Mouse (Mus musculus) lung, embryonic 16.5 days (tissue): ENCODE data around the gene Rdh7. TPM values are rescaled to one million over a fixed set of nuclear protein-coding genes. Genes with fewer than 3 reads are reported as not detected.

Experiments used
- ATAC-seq: fragments of 200-750 bp; cut with Nextera tagmentation; 2 replicates; pipeline ENCODE4 v1.8.0; 2017; ENCODE audit warnings: low read depth, mild to moderate bottlenecking, moderate library complexity
- H3K27ac ChIP-seq: fragments of 300-500 bp; sonication (generic); 2 replicates; pipeline ENCODE4 v1.5.1; 2014; ENCODE audit warnings: mild to moderate bottlenecking, control low read depth, low read length
- H3K27me3 ChIP-seq: fragments of 300-500 bp; sonication (generic); 2 replicates; pipeline ENCODE4 v1.6.1; 2014; ENCODE audit warnings: low read depth, low read length, mixed read lengths; ENCODE audit not compliant: control insufficient read depth, insufficient read depth
- H3K36me3 ChIP-seq: fragments of 300-500 bp; sonication (generic); 2 replicates; pipeline ENCODE4 v1.6.1; 2014; ENCODE audit warnings: low read length; ENCODE audit not compliant: control insufficient read depth, insufficient read depth
- H3K4me1 ChIP-seq: fragments of 300-500 bp; sonication (generic); replicated peaks from 2 replicates; pipeline ENCODE4 v1.6.1; 2014; ENCODE audit warnings: low read length, mixed read lengths; ENCODE audit not compliant: control insufficient read depth, insufficient read depth
- H3K4me2 ChIP-seq: fragments of 300-500 bp; sonication (generic); 2 replicates; pipeline ENCODE4 v1.6.1; 2014; ENCODE audit warnings: low read depth, low read length, control low read depth
- H3K4me3 ChIP-seq: fragments of 300-500 bp; sonication (generic); 2 replicates; pipeline ENCODE4 v1.5.1; 2014; ENCODE audit warnings: mild to moderate bottlenecking, low read length, control low read depth
- H3K9ac ChIP-seq: fragments of 300-500 bp; sonication (generic); 2 replicates; pipeline ENCODE4 v1.6.1; 2014; ENCODE audit warnings: low read length, control low read depth
- H3K9me3 ChIP-seq: fragments of 300-500 bp; sonication (generic); 2 replicates; pipeline ENCODE4 v1.6.1; 2016; ENCODE audit warnings: low read length; ENCODE audit not compliant: control insufficient read depth
- WGBS: fragments of 180-500 bp; shearing (Covaris S2); extraction: QIAGEN DNeasy Blood & Tissue Kit; methylation state at CpG from one replicate; pipeline ENCODE4 v1.1.7; 2014; 5-methylcytosine and 5-hydroxymethylcytosine counted together
- polyA plus RNA-seq: library from polyadenylated mRNA; unstranded; fragments of >200 nt; fragmentation: Nextera tagmentation; extraction: Ambion mirVana; gene quantifications from 2 replicates; pipeline ENCODE4 v1.2.1, GENCODE M21; 2015

Rdh7 gene
- 0.69 TPM in 1 of 2 replicates, not detected in the other for polyA plus RNA-seq

DNA sequence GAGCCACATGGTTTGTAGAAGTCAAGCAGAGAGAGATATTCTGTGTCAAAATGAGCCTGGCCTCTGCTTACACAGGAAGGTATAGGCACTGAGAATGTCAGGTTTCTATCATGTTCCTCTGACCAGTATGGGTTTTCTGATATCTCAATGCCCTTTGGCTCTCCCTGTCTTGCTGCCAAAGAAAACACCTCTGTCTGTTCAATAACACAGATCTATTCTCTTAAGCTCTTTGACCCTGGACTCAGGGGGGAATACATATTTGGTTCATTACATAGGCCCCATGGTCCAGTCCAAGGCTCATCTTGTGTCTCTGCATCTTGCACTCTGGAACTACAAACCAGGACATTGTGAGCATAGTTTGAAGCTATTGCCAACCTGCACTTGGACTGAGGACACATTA, at the start of gene Rdh7:
Rdh7 (minus strand) TSS at position 213 of the 400 bp plus-strand sequence.
- Histone ChIP-seq H3K36me3 (no peaks in the 10 kb centered on the region), H3K4me1 (peaks cover 2% of the 10 kb centered on the region), H3K27me3 (no peaks in the 10 kb centered on the region), H3K4me3 (no peak within 1 kb of the TSS), H3K9me3 (no peaks in the 10 kb centered on the region), H3K27ac (no peak within 1 kb of the TSS), H3K9ac (no peak within 1 kb of the TSS), H3K4me2 (no peak within 1 kb of the TSS)
- no peak for ATAC-seq

DNA sequence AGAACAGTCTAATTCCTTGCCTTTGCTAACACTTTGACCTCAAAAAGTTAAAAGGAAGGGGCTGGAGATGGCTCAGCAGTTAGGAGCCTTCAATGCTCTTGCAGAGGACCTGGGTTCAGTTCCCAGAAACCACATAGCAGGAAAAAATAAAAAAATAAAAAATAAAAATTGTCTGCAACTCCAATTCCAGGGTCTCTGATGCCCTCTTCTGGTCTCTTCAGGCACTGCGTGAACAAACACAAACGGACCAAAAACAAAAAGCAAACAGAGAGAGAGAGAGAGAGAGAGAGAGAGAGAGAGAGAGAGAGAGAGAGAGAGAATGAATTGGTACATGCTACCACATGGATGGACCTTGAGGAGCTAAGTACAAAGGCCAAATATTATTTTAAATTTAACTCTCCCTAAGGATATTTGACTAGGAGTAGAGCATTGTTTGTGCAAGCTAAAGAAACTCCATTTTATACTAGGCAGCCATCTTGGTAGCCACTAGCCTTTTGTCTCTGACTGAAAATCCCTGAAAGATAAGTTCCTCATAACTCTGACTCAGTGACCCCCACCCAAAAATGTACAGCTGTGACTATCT, 48.9 kb upstream of the Rdh7 start:
- Histone ChIP-seq H3K36me3 (no peaks in the 10 kb centered on the region), H3K27ac (no peak overlapping the region), H3K4me2 (no peak overlapping the region), H3K9ac (no peak overlapping the region), H3K27me3 (no peaks in the 10 kb centered on the region), H3K4me3 (no peak overlapping the region), H3K4me1 (no peaks in the 10 kb centered on the region), H3K9me3 (no peaks in the 10 kb centered on the region)
- ATAC-seq = peak; percentile 15; the same call in 1 of the 2 replicates
- 0% methylated on average over 2 of the region's 2 CpGs for WGBS

DNA sequence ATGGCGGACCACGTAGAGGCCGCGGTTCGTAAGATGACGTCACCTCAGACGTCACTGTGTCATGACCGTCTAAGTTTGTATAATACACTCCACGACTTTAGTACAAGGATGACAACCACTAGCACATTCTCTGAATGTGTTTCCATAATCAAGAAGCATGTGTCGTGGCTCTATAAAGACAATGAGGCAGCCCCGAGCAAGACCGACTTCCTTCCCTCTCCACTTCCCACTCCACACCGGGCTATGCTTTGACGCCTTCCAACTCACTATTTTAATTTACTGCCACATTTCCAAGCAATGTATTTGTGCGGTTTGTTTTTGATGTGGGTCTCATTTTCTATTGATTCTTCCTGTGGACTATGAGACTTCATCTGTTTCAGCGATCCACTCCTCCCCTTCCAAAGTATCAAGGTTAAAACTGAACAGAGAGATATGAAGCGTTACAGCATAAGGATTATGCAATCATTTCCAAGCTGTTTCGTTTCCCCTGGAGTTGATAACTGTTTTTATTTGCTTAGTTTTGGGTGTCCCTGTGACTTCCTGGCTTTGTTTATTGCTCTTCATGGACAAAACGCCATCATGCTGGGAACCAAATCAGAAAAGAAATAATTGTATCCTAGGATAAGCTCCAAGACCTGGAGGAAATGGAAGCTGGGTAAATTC, 48.3 kb upstream of the Rdh7 start:
- Histone ChIP-seq H3K27me3 (no peaks in the 10 kb centered on the region), H3K36me3 (no peaks in the 10 kb centered on the region), H3K9ac (no peak overlapping the region), H3K4me2 (no peak overlapping the region), H3K4me3 (no peak overlapping the region), H3K9me3 (no peaks in the 10 kb centered on the region), H3K27ac (no peak overlapping the region), H3K4me1 (no peaks in the 10 kb centered on the region)
- 70% methylated on average over 19 of the region's 19 CpGs for WGBS
- no peak for ATAC-seq

DNA sequence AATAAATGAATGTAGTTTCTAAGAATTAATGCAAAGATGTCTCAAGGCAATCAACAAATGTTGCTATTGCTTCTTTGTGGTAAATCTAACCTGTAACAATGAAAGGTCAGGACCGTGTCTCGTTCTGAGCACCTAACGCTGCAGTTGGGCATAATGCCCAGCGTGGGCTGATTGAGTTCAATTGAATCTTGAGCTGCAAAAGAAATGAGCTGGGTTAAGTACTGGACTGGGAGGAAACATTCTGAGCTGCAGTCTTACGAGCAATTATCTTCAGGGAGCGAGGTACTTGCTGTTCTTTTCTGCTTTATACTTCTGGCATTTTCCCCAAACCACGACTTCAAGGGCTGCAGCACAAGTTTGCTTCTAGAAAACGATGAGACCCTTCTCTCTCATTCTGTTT, 47.7 kb upstream of the Rdh7 start:
- H3K9ac ChIP-seq = no peak overlapping the region
- H3K36me3 ChIP-seq = no peaks in the 10 kb centered on the region
- H3K9me3 ChIP-seq = no peaks in the 10 kb centered on the region
- H3K27me3 ChIP-seq = no peaks in the 10 kb centered on the region
- no peak overlapping the region for H3K27ac ChIP-seq
- H3K4me3 ChIP-seq = no peak overlapping the region
- WGBS = 77% methylated on average over 8 of the region's 8 CpGs
- H3K4me2 ChIP-seq = no peak overlapping the region
- no peak for ATAC-seq
- H3K4me1 ChIP-seq = no peaks in the 10 kb centered on the region

DNA sequence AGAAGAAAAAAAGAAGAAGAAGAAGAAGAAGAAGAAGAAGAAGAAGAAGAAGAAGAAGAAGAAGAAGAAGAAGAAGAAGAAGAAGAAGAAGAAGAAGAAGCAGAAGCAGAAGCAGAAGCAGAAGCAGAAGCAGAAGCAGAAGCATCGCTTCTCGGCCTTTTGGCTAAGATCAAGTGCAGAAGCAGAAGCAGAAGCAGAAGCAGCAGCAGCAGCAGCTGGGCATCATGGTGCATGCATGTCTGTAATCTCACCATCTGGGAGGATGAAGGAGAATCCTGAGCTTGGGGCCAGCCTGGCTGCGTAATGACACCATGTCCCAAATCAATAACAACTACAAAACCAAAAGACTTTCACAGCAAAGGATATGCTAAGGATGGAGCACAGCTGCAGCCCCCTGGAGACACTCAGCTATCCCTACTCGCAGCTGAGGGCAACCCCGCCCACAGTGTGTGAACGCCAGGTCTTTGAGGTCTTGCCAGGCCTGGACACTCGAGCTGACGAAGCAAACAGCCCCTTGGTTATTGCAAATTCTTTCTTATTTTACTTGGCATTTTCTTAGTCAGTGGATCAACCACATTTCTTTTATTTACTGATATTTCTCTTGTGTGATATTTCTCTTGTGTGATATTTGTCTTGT, 43.8 kb upstream of the Rdh7 start:
- Histone ChIP-seq H3K9me3 (no peaks in the 10 kb centered on the region), H3K27me3 (no peaks in the 10 kb centered on the region), H3K36me3 (no peaks in the 10 kb centered on the region), H3K4me1 (no peaks in the 10 kb centered on the region), H3K27ac (no peak overlapping the region), H3K4me2 (no peak overlapping the region), H3K9ac (no peak overlapping the region), H3K4me3 (no peak overlapping the region)
- ATAC-seq = no peak
- WGBS = 44% methylated on average over 8 of the region's 8 CpGs

DNA sequence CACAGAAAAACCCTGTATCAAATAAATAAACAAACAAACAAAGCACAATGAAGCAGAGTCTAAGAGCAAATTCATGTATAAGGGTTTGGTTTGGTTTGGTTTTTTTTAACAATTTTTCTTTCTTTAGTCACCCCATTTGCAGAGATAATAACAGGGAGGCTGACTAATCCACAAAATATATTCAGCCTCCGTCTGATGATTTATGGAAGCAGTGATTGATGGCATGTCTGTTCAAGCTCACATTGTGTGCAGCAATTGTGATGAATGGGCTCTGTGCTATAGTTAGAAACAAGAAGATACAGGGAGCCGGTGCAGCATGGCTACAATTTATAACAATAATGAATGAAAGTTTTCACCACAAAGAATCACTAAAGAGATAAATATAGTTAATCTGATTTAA, 39.1 kb upstream of the Rdh7 start:
- Histone ChIP-seq H3K27me3 (no peaks in the 10 kb centered on the region), H3K27ac (no peak overlapping the region), H3K4me3 (no peak overlapping the region), H3K4me1 (peaks cover 5% of the 10 kb centered on the region; the same call in 1 of the 2 replicates), H3K36me3 (no peaks in the 10 kb centered on the region), H3K9me3 (no peaks in the 10 kb centered on the region), H3K4me2 (no peak overlapping the region), H3K9ac (no peak overlapping the region)
- 55% methylated on average over 2 of the region's 2 CpGs for WGBS
- no peak for ATAC-seq

DNA sequence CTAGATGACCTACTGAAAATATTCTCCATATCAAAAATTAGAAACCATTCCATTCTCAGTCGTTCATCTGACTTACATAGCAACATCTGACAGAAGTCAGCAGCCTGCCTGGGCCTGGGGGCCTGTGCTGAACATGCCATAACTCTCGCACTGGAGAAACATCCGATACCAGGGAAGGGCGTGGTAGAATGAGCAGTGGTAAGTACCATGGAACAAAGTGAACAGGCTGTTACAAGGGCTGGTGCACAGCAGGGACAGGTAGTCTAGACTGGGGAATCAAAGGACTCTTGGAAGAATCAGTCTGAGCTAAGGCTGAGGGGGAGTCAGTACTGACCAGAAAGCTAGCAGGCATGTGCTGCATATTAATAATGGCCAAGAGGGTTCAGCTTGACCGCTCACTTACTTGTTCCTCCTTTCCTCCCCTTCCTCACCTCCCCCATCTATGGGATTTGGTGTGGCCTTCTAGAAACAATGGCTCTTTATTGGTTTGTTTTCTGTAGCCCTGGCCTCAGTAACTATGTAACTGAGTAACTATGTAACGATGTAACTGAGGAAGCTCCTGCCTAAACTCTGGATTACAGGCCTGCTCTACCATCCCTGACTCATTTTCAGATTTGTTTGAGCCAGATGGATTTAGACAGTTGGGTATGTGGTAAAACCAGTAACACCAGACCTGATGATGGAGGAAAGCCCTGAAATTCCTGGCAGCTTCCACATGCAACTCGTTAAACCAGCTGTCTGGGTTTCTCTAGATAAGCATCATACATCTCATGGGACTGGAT, 36.2 kb upstream of the Rdh7 start:
- WGBS = 48% methylated on average over 7 of the region's 7 CpGs
- Histone ChIP-seq H3K27ac (no peak overlapping the region), H3K4me2 (no peak overlapping the region), H3K4me3 (no peak overlapping the region), H3K9ac (no peak overlapping the region), H3K36me3 (no peaks in the 10 kb centered on the region), H3K27me3 (no peaks in the 10 kb centered on the region), H3K4me1 (peaks cover 5% of the 10 kb centered on the region; the same call in 1 of the 2 replicates), H3K9me3 (no peaks in the 10 kb centered on the region)
- no peak for ATAC-seq

DNA sequence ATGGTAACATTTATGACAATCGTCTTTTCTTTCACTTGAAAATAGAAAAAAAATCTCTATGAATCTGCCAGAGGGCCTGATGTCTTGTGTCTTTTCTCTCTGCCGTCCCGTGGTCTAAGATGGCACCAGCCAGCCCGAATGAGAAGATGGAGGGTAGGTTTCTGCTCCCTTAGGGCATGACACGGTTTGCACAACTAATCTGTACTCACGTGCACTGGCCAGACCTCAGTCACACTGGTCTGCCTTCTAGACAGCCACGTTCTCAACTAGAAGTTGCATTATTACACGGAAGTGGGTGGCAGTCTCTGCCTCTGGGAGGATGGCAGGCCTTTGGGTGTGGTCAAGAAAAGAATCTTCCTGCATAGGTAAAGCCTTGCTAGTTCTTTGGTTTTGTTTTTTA, 34.4 kb upstream of the Rdh7 start:
- no peaks in the 10 kb centered on the region for H3K27me3 ChIP-seq
- no peak overlapping the region for H3K9ac ChIP-seq
- ATAC-seq = no peak
- no peaks in the 10 kb centered on the region for H3K36me3 ChIP-seq
- no peak overlapping the region for H3K4me3 ChIP-seq
- H3K27ac ChIP-seq = no peak overlapping the region
- no peak overlapping the region for H3K4me2 ChIP-seq
- 85% methylated on average over 8 of the region's 8 CpGs for WGBS
- H3K9me3 ChIP-seq = no peaks in the 10 kb centered on the region
- peaks cover 5% of the 10 kb centered on the region; the same call in 1 of the 2 replicates for H3K4me1 ChIP-seq

DNA sequence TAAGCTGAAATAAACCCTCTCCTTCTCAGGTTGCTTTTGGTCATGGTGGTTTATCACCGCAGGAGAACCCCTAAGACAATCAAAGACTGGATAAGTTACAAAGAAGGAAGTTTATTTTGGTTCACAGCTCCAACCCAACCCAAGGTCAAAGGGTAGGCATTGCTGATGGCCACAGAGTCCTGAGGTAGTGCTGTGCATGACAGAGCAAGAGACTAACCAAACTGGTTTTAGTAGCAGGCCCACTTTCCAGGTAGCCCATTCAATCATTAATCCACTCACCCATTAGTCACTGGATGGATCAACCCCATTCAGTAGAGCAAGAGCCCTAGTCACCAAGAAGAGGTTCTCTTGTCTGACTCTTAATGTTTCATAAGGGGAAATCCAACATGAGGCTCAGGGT, 33.6 kb upstream of the Rdh7 start:
- no peak for ATAC-seq
- Histone ChIP-seq H3K27ac (no peak overlapping the region), H3K4me1 (peaks cover 5% of the 10 kb centered on the region; the same call in 1 of the 2 replicates), H3K27me3 (no peaks in the 10 kb centered on the region), H3K4me2 (no peak overlapping the region), H3K9ac (no peak overlapping the region), H3K36me3 (no peaks in the 10 kb centered on the region), H3K4me3 (no peak overlapping the region), H3K9me3 (no peaks in the 10 kb centered on the region)
- WGBS = 76% methylated on average over 1 of the region's 1 CpGs
